Mouse (Mus musculus) layer of hippocampus, postnatal 14 days (tissue): ENCODE measurements around the gene Srprb. TPM values are rescaled to one million over a fixed set of nuclear protein-coding genes. Genes with fewer than 3 reads are reported as not detected.
A peak's percentile ranks its signal among the peaks of the same experiment; 100 is the strongest.
"Not testable (repeated sequence)": the region's sequence is repeated elsewhere in the genome, so short reads cannot be mapped to it uniquely, and the experiment has no call there.

Source experiments
- DNase-seq, 2 experiments: peaks; one replicate each; pipeline ENCODE4 v3.0.0; 2021 to 2022; ENCODE audit warnings: low spot score in 2 of 2, mixed read lengths in 1 of 2
- total RNA-seq, 2 experiments: library from RNA; stranded (reverse); gene quantifications; 2 replicates each; pipeline ENCODE4 v1.2.3; 2021

Gene Srprb
- total RNA-seq, 2 experiments from 2014 or later: 20.2 to 22.8 TPM

DNA sequence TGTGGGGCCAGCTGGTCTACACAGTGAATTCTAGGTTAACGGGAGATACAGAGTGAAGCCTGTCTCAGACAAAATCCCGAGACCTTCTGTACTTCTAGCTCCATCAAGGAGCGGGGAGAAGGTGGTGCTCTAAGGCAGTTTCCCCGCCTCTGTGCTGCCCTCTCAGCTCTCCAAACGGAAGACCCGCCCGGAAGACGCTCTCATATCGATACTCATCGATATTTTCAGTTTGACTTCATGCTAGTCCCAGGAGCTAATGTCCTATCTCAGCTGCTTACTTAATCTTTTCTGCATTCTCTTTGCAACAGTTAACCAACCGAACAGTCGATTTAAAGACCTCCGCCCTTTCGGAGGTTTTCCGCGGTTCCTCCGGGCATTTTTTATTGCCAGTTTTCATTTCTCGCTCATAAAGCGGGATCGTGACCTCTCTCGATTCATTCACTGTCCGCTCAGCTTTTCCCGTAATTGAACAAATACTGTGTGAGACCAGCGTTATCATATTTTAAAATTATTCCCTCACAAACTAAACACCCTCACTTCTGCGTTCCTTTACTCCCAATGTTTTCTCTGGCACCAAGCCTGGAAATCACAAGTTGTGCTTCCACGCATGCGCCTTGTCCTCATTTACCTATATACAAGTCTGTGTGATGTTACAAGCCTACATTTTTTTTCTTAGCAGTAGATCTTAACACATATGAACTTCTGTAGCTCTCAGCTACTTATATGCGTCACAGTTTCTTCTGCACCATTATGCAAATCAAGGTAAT, 10.9 kb upstream of the Srprb start:
- no peak for DNase-seq

GRCm38 (mm10) chr9:103208802-103209423, 7.0 kb upstream of the Srprb start:
- no peak for DNase-seq

DNA sequence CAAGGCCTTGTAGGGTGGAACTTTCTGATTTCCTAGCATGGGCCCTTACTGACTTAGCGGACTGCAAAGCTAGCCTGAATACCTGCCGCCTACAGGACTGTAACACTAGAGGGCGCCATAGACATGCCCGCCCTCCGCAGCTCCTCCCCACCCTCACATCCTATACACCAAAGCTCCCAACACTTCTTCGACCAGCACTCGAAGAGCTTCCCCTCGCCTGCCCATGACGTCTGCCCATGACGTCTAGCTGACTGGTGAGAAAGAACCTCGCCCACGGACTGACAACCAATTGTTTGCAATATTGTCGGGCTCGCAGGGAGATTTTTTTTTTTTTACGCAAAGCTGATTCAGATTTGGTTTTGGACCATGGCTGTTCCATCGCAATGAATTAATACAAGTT, 5.9 kb upstream of the Srprb start:
- peak; percentile 51 to 62 for DNase-seq

DNA sequence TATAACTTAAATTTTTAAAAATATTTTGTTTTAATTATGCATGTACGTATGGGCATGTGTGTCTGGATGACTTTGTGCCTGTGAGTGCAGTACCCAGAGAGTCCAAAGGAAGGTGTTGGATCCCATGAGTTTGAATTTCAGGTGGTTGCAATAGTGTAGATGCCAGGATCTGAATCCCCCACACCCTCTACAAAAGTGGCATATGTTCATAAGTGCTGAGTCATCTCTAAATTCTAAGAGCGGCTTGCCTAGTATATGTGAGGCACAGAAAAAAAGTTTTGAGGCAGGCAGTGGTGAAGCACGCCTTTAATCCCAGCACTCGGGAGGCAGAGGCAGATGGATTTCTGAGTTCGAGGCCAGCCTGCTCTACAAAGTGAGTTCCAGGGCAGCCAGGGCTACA, 3.8 kb upstream of the Srprb start:
- DNase-seq: no peak

DNA sequence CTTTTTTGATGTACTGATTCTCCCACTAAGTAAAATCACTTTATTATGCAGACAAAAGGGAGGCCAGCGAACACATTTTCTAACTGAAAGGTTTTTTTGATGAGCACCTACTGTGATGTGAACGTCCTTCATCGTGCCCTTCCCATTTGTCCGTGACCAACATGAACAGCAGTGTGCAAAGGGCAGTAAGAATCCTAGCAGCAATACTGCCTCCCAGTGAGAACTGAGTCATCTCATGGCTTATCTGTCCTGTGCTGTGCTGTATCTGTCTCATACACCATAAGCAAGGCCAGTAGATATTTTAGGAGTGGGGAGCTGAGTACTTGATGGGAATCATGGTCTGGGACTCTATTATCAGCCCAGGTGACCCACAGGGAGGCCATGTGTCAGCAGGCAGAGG, 13.5 kb downstream of the Srprb start:
- DNase-seq: no peak

DNA sequence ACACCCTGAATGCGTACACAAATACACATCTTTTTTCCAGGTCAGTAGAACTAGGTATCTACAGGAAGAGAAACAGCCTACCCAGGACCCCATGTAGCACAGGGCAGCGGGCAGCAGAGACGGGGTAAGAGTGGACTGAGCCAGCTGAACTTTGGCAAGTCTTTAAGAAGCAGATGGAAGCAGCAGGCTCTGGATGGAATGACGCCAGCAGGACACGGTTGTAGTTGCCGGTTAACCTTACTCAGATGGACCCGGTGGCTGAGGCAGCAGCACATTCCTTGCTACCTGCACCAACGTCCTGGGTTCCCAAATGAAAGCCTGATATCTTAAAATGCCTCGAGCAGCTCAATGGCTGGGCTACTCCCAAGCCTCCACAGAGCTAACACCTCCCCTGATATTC, 15.2 kb downstream of the Srprb start:
- DNase-seq: peak in 1 of 2 experiments; percentile 33

GRCm38 (mm10) chr9:103185946-103186345, 16.0 kb downstream of the Srprb start:
- DNase-seq: peak in 1 of 2 experiments; percentile 29

DNA sequence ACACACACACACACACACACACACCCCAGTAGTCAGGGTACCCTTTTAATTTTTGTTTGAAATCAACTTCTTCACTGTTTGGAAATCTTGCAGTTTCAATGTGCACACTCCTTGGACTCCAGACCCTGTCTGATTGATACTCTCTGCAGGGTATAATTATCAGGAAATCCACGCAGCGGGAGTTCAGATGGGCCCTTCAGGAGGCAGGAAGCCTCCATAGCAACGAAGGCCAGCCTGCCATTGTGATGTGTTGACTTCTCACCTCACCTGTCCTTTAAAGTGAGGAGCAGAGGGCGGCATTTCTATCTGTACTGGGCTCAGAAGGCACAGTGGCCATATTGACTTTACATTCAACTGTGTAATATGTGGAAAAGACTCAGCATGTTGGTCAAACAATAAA, 17.1 kb downstream of the Srprb start:
- DNase-seq: no peak

DNA sequence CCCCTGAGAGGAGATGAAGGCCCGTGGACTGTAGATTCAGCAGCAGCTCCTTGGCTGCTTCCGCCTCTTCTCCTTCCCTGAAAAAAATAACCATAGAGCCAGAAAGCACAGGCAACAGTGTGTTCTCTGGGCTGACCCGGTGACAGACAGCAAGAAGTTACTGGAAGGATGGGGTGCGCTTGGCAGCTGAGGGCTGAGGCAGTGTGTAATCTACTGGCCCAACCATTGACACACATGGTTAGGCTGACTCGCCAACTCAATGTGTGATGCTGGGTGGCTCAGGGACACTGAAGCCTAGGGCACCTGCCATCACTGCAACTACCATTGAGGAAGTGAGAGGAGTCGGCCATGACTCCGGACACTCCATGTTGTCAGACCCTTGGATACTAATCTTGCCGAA, 20.1 kb downstream of the Srprb start:
- DNase-seq: no peak

DNA sequence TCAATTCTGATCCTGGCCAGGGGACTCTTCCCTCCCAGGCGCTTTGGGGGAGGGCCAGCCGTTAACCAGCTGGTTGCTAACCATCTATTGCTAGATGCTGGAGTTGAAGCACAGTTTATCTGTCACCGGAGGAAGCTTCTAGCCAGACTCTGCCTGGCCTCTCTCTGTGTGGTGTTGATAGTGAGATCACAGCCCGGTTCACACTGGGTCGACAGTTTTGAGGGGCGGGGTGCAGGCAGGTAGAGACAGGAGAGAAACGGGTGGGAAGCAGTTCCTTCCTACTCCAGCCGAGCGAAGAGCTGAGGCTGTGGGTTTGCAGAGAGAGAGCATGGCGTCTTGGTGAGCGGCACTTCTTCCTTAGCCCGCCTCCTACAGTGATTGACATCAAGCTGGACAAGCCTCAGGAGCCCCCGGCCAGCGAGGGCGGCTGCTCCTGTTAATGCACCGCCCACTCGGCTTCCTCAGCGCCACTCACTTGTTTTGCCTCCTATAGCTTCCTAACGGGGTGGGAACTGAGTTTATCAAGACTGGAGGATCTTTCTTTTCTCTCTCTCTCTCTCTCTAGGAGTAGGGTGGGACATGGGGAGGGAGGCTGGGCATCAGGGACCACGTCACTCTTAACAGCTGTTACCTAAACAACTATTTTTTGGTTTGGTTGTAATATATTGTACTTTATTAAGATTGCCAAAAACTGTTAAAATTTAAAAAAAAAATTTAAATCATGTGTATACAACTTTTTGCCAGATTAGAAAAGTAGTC, 21.0 kb downstream of the Srprb start:
- peak; percentile 30 to 57 for DNase-seq

- peak; percentile 13 to 26 for DNase-seq
Observed at GRCm38 (mm10) chr9:103180303-103180702, 21.6 kb downstream of the Srprb start.

GRCm38 (mm10) chr9:103175692-103176091, 26.2 kb downstream of the Srprb start:
- DNase-seq: no peak

GRCm38 (mm10) chr9:103174771-103175519, 27.0 kb downstream of the Srprb start:
- no peak for DNase-seq

DNA sequence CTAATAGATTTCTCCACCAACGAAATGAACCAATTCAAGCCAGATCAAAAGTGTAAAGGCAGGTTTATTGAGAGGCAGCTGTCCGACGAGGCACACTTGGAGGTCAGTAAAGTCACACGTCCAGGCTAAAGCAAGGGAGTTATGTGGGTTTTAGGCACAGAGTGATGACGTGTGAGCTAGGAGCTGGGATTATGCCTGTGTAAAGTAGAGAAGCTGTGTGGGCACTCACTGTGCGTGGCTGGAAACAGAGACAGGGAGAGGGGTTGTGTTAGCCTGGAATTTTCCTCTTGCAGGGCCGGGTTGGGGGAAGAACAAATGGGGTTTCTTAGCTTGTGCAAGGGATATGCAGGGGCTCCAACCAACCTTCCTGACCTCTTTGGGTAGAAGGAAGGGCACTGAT, 33.2 kb downstream of the Srprb start:
- no peak for DNase-seq

- no peak for DNase-seq
Observed at GRCm38 (mm10) chr9:103168046-103168445, 33.9 kb downstream of the Srprb start.

GRCm38 (mm10) chr9:103163806-103164205, 38.1 kb downstream of the Srprb start:
- DNase-seq: no peak

DNA sequence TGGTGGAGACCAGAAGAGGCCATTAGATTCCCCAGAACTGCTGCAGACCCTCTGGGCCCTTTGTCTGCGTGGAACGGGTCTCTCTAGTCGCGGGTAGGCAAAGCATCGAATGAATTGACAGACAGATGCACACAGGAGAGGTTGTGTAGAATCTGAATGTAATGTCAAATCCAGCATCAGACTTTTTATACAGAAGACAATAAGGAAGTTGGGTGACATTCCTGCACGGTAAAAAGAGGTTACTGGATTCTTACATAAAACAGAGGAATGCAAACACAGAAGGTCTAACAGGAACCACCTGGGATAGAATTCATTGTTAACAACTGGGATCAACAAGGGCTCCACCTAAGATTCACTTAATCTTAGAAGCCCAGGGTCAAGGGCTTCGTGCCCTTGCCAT, 46.8 kb downstream of the Srprb start:
- DNase-seq: not testable (repeated sequence)

GRCm38 (mm10) chr9:103154568-103154967, 47.4 kb downstream of the Srprb start:
- no peak for DNase-seq

DNA sequence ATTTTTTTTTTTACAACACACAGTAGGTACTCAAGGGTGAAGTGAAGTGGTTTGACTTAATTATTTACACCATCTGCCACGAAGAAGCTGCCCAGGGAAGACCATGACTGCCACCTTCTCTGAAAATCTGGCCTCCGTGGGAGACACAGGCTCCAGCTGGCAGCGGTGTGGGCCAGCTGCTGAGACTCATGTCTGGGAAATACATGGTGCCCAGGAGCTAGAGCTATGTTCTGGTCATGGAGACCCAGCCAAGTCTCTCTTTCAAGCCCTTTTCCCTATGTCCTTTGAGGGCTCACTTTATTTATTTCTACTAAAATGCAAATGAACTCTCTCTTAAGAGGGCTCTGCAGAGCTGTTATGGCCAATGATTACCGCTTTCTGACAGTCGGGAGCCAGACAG, 48.7 kb downstream of the Srprb start:
- peak in 1 of 2 experiments; percentile 26 for DNase-seq

GRCm38 (mm10) chr9:103149074-103149799, 52.7 kb downstream of the Srprb start:
- no peak for DNase-seq

DNA sequence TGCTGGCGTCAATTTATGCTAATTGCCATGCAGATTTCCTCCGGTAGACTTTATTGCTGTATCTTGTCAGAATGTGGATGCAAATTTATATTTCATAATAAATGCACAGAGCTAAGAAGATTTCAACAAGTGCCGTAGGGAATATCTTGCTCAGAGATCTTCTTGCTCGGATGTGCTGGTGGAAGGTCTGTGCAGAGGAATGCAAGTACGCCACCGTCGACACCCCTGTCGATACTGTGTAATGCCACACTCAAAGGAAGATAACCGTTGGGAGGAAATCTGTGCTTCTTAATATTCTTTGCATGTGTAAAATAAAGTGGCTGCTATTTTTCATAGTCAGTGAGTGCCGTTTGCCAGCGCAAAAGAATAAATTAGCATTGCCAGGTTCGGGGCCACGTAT, 54.8 kb downstream of the Srprb start:
- DNase-seq: no peak
